Comparison of ENCODE assay signal across 9 mouse cellular contexts in genomic region chr16:24476911-24477401, GRCm38 (mm10).
A peak's percentile ranks its signal among the peaks of the same experiment; 100 is the strongest.
DNase-seq lines count a peak whose midpoint lies in the region; ATAC-seq and TF ChIP-seq lines count a peak whose summit lies in the region.
"Had no signal": no experiment of that assay in that cellular context is flagged by ENCODE, and none has a peak within 500 bp of the region (broad histone marks: within the 10 kb centered on the region; RNA-seq: fewer than 3 reads in every experiment).

No protein-coding gene starts in this region.

- no peak overlapping the region for H3K9ac ChIP-seq in heart, embryonic 15.5 days
- no peak overlapping the region for H3K9ac ChIP-seq in embryonic facial prominence, embryonic 13.5 days
- H3K9ac ChIP-seq: forebrain, postnatal 0 days had no signal

- ATAC-seq in heart, embryonic 15.5 days (replicated peaks; ENCODE audit: insufficient number of reproducible peaks, insufficient read depth, low FRiP score, low read depth), result no peak
- peak; percentile 35 for ATAC-seq in Patski
- 0 out of 2 replicates have a peak, but pooled peaks have one; percentile 10 for ATAC-seq in embryonic facial prominence, embryonic 13.5 days (ENCODE audit: insufficient number of reproducible peaks, insufficient read depth, low FRiP score, low TSS enrichment, low read depth)
- ATAC-seq: forebrain, postnatal 0 days had no signal

- POLR2A ChIA-PET in Patski (lab: Charles Lee), result interaction anchor here (1.1 kb wide), 1 partner anchor 14 kb away, joined by 4 read pairs; no protein-coding TSS in a partner anchor

- no peak for DNase-seq in heart, adult 8-10 months (ENCODE audit: low spot score)
- no peak for DNase-seq in Patski (ENCODE audit: low read depth, low spot score)
- peak; percentile 45 to 80 for DNase-seq in kidney, postnatal 25 days
- DNase-seq in spleen, postnatal 36 days (ENCODE audit: low spot score in 2 of 2), result no peak
- no peak for DNase-seq in spleen, postnatal 4 days (ENCODE audit: low spot score in 2 of 2)
- DNase-seq: cerebellum, adult 18-20 months; forebrain, postnatal 0 days had no signal

- CTCF ChIA-PET in Patski (lab: Charles Lee), result interaction anchor here (0.7 to 1.5 kb wide), 4 partner anchors 11 to 495 kb away, joined by 3 to 6 read pairs (median 3); no protein-coding TSS in a partner anchor

- H3K27me3 ChIP-seq in heart, embryonic 15.5 days, result no peaks in the 10 kb centered on the region
- H3K27me3 ChIP-seq in Patski, result no peaks in the 10 kb centered on the region
- H3K27me3 ChIP-seq in embryonic facial prominence, embryonic 13.5 days, result no peaks in the 10 kb centered on the region

- peak overlapping the region; percentile 37 for H3K27ac ChIP-seq in heart, embryonic 15.5 days
- no peak overlapping the region for H3K27ac ChIP-seq in embryonic facial prominence, embryonic 13.5 days

- H3K36me3 ChIP-seq in heart, embryonic 15.5 days, result peaks cover 2% of the 10 kb centered on the region; the same call in 1 of the 2 replicates
- 0 out of 2 replicates have a peak, but pooled peaks cover 1% of the 10 kb centered on the region for H3K36me3 ChIP-seq in embryonic facial prominence, embryonic 13.5 days

- no peak overlapping the region for H3K4me2 ChIP-seq in heart, embryonic 15.5 days
- no peak overlapping the region for H3K4me2 ChIP-seq in embryonic facial prominence, embryonic 13.5 days

- peaks cover 35% of the 10 kb centered on the region for H3K4me1 ChIP-seq in heart, embryonic 15.5 days (replicated peaks)
- H3K4me1 ChIP-seq in embryonic facial prominence, embryonic 13.5 days, result peaks cover 24% of the 10 kb centered on the region

- H3K4me3 ChIP-seq in heart, embryonic 15.5 days, result no peak overlapping the region
- H3K4me3 ChIP-seq in embryonic facial prominence, embryonic 13.5 days, result no peak overlapping the region

- TF ChIP-seq CTCF in Patski (IDR thresholded peaks at IDR 0.05), result no peak

- in situ Hi-C loops in Patski (cut with MboI; ENCODE audit: low pct_unique_long_range_greater_than_20kb), result no loop called here

- H3K9me3 ChIP-seq in heart, embryonic 15.5 days (replicated peaks), result no peaks in the 10 kb centered on the region
- no peaks in the 10 kb centered on the region for H3K9me3 ChIP-seq in embryonic facial prominence, embryonic 13.5 days

- 24% methylated on average over 3 of the region's 3 CpGs for WGBS in heart, embryonic 15.5 days
- WGBS in embryonic facial prominence, embryonic 13.5 days, result 29% methylated on average over 3 of the region's 3 CpGs

Comparison
In these comparisons a context has a peak if more than half of its experiments do, and no peak if none do; other contexts are left out.
1. DNase-seq: peak in kidney, postnatal 25 days (2 of 2); none in heart, adult 8-10 months (single experiment), Patski (single experiment), spleen, postnatal 36 days (0 of 2) and spleen, postnatal 4 days (0 of 2).